Mouse (Mus musculus): ENCODE data around the gene Tmem54. TPM values are rescaled to one million over a fixed set of nuclear protein-coding genes. Genes with fewer than 3 reads are reported as not detected.

Gene Tmem54
- polyA plus RNA-seq (2012; rRNA removed), result 25.3 and 27.2 TPM in 2 replicates

GRCm38 (mm10) chr4:129105356-129105755 lies at the start of gene Tmem54:
Tmem54 (plus strand) TSS chr4:129105548.
- DNase-seq (ENCODE audit: low spot score), result peak; percentile 74

- no peak for DNase-seq (ENCODE audit: low spot score)
Observed at GRCm38 (mm10) chr4:129055562-129055961, 49.8 kb upstream of the Tmem54 start.

GRCm38 (mm10) chr4:129057533-129058206 lies 47.7 kb upstream of the Tmem54 start:
- peak; percentile 98 for DNase-seq (ENCODE audit: low spot score)

- peak; percentile 59 for DNase-seq (ENCODE audit: low spot score)
Observed at GRCm38 (mm10) chr4:129058207-129059092, 46.9 kb upstream of the Tmem54 start, which contains the start of gene Rnf19b. Rnf19b (plus strand) TSS chr4:129058271.

- no peak for DNase-seq (ENCODE audit: low spot score)
Observed at GRCm38 (mm10) chr4:129059125-129059551, 46.2 kb upstream of the Tmem54 start.

GRCm38 (mm10) chr4:129059922-129060321 lies 45.4 kb upstream of the Tmem54 start:
- DNase-seq (ENCODE audit: low spot score), result no peak

- no peak for DNase-seq (ENCODE audit: low spot score)
Observed at GRCm38 (mm10) chr4:129061486-129061885, 43.9 kb upstream of the Tmem54 start.

- DNase-seq (ENCODE audit: low spot score), result no peak
Observed at GRCm38 (mm10) chr4:129062281-129063075, 42.9 kb upstream of the Tmem54 start.

GRCm38 (mm10) chr4:129065688-129066236 lies 39.6 kb upstream of the Tmem54 start:
- no peak for DNase-seq (ENCODE audit: low spot score)

- no peak for DNase-seq (ENCODE audit: low spot score)
Observed at GRCm38 (mm10) chr4:129067638-129068415, 37.5 kb upstream of the Tmem54 start.

- no peak for DNase-seq (ENCODE audit: low spot score)
Observed at GRCm38 (mm10) chr4:129068848-129069247, 36.5 kb upstream of the Tmem54 start.

GRCm38 (mm10) chr4:129079126-129079525 lies 26.2 kb upstream of the Tmem54 start:
- DNase-seq (ENCODE audit: low spot score), result no peak

GRCm38 (mm10) chr4:129081041-129081440 lies 24.3 kb upstream of the Tmem54 start:
- no peak for DNase-seq (ENCODE audit: low spot score)

GRCm38 (mm10) chr4:129081512-129081911 lies 23.8 kb upstream of the Tmem54 start:
- DNase-seq (ENCODE audit: low spot score), result no peak

GRCm38 (mm10) chr4:129081939-129082338 lies 23.4 kb upstream of the Tmem54 start:
- no peak for DNase-seq (ENCODE audit: low spot score)

- DNase-seq (ENCODE audit: low spot score), result peak; percentile 45
Observed at GRCm38 (mm10) chr4:129082379-129083115, 22.8 kb upstream of the Tmem54 start.

- DNase-seq (ENCODE audit: low spot score), result no peak
Observed at GRCm38 (mm10) chr4:129084896-129085295, 20.5 kb upstream of the Tmem54 start.

- no peak for DNase-seq (ENCODE audit: low spot score)
Observed at GRCm38 (mm10) chr4:129086078-129086477, 19.3 kb upstream of the Tmem54 start.

GRCm38 (mm10) chr4:129087850-129088249 lies 17.5 kb upstream of the Tmem54 start:
- no peak for DNase-seq (ENCODE audit: low spot score)

- no peak for DNase-seq (ENCODE audit: low spot score)
Observed at GRCm38 (mm10) chr4:129095276-129095675, 10.1 kb upstream of the Tmem54 start.

Measured in urinary bladder, adult 2 months (tissue).